Mouse (Mus musculus): Measurements from ENCODE around the gene Atg4c. TPM values are rescaled to one million over a fixed set of nuclear protein-coding genes. Genes with fewer than 3 reads are reported as not detected.

Atg4c gene
- polyA plus RNA-seq, 1 experiment from 2014 or later: 8.4 TPM

DNA sequence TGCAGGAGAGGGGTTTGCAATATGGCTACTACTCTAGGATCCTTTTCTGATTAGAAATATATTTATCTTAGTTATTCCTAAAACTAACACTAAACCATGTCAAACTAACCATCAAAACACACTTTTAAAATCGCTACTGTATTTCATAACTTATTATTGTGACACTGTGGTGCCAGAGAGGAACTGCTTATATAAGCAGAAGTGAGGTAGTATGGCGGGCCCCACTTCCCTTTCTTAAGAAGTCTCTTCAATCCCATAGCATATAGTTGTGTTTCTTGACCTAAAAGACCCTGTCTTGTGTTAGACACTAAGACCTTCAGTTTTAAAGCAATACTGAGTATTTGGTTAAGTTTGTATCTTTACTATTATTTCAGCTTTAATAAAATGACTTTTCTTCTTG lies 31.1 kb downstream of the Atg4c start:
- 70% methylated on average over 2 of the region's 2 CpGs for WGBS
- Histone ChIP-seq H3K9me3 (no peaks in the 10 kb centered on the region), H3K4me1 (no peaks in the 10 kb centered on the region), H3K9ac (no peak overlapping the region), H3K36me3 (peaks cover 54% of the 10 kb centered on the region), H3K4me3 (no peak overlapping the region), H3K27ac (replicated peaks) (no peak overlapping the region), H3K27me3 (replicated peaks) (no peaks in the 10 kb centered on the region), H3K4me2 (no peak overlapping the region)
- no peak for ATAC-seq (ENCODE audit: extremely low read depth, insufficient number of reproducible peaks, low FRiP score, low TSS enrichment)

DNA sequence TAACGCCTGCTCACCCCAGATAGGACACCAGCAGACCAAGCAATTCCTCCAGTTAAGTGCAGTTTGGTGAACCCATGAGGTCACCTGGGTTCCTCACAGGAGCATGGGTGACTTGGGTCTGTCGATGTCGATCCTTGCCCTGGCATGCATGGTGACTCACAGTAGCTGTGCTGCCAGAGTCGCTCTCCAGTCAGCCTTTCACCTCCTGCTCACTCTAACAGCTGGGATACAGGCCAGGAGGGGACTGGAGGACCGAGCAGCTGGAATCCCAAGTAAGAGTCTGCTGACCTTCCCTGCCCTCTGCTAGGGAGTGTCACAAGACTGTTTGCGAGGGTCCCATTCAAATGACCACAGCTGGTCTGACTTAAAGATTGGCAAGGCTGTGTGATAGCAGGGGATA lies 33.5 kb downstream of the Atg4c start:
- 58% methylated on average over 6 of the region's 6 CpGs for WGBS
- no peak for ATAC-seq (ENCODE audit: extremely low read depth, insufficient number of reproducible peaks, low FRiP score, low TSS enrichment)
- no peak overlapping the region for H3K27ac ChIP-seq (replicated peaks)

GRCm38 (mm10) chr4:99229371-99229770 lies 35.6 kb downstream of the Atg4c start:
- H3K4me1 ChIP-seq: no peaks in the 10 kb centered on the region
- 89% methylated on average over 8 of the region's 8 CpGs for WGBS
- peaks cover 42% of the 10 kb centered on the region for H3K36me3 ChIP-seq
- H3K9me3 ChIP-seq: no peaks in the 10 kb centered on the region
- ATAC-seq (ENCODE audit: extremely low read depth, insufficient number of reproducible peaks, low FRiP score, low TSS enrichment): no peak
- no peaks in the 10 kb centered on the region for H3K27me3 ChIP-seq (replicated peaks)
- no peak overlapping the region for H3K4me2 ChIP-seq
- H3K9ac ChIP-seq: no peak overlapping the region
- H3K4me3 ChIP-seq: no peak overlapping the region
- no peak overlapping the region for H3K27ac ChIP-seq (replicated peaks)

More for the DNA sequence above, 33.5 kb downstream of the Atg4c start:
- H3K36me3 ChIP-seq: peaks cover 45% of the 10 kb centered on the region
- H3K27me3 ChIP-seq (replicated peaks): no peaks in the 10 kb centered on the region
- no peak overlapping the region for H3K4me2 ChIP-seq
- H3K4me3 ChIP-seq: no peak overlapping the region
- no peak overlapping the region for H3K9ac ChIP-seq
- no peaks in the 10 kb centered on the region for H3K4me1 ChIP-seq
- H3K9me3 ChIP-seq: no peaks in the 10 kb centered on the region

DNA sequence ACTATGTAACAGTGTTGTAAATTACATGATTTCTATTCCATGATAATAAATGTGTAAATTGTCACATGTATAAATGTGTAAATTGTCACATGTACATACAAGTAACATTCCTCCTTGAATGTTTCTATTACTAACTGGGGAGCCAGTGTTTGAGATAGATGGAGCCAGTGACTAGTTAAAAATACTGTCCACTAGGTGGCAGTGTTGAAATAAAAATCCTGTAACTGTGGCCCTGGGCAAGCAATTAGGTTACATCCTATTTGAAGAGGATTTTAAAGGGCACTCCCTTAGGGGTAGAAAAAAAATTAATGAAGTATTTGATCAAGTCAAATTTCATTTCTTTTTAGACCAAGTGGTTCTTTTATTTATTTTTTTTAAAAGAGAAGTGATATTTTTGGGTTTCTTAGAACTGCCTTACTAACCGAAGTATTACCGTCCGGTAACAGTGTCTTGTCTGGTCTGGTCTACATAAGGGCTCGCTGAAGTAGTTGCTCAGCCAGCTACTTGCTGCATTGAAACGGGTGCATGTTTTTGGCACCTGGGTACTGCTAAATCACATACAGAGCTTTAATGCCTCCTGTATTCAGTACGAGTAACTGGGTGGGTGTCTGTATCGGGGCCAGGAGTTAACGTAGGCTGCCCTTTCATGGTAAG lies 41.6 kb downstream of the Atg4c start:
- H3K36me3 ChIP-seq: peaks cover 25% of the 10 kb centered on the region
- no peak overlapping the region for H3K9ac ChIP-seq
- no peaks in the 10 kb centered on the region; the same call in 1 of the 2 replicates for H3K9me3 ChIP-seq
- ATAC-seq (ENCODE audit: extremely low read depth, insufficient number of reproducible peaks, low FRiP score, low TSS enrichment): no peak
- no peak overlapping the region for H3K27ac ChIP-seq (replicated peaks)
- H3K27me3 ChIP-seq (replicated peaks): no peaks in the 10 kb centered on the region
- no peak overlapping the region for H3K4me3 ChIP-seq
- H3K4me1 ChIP-seq: no peaks in the 10 kb centered on the region
- WGBS: 82% methylated on average over 8 of the region's 8 CpGs
- no peak overlapping the region for H3K4me2 ChIP-seq

GRCm38 (mm10) chr4:99238305-99238704 lies 44.6 kb downstream of the Atg4c start:
- peaks cover 29% of the 10 kb centered on the region for H3K36me3 ChIP-seq
- H3K4me3 ChIP-seq: no peak overlapping the region
- no peak for ATAC-seq (ENCODE audit: extremely low read depth, insufficient number of reproducible peaks, low FRiP score, low TSS enrichment)
- no peaks in the 10 kb centered on the region for H3K27me3 ChIP-seq (replicated peaks)
- no peaks in the 10 kb centered on the region; the same call in 1 of the 2 replicates for H3K9me3 ChIP-seq
- no peaks in the 10 kb centered on the region for H3K4me1 ChIP-seq
- no peak overlapping the region for H3K27ac ChIP-seq (replicated peaks)
- no peak overlapping the region for H3K4me2 ChIP-seq
- 86% methylated on average over 2 of the region's 2 CpGs for WGBS
- no peak overlapping the region for H3K9ac ChIP-seq

- no peak overlapping the region for H3K9ac ChIP-seq
- no peak for ATAC-seq (ENCODE audit: extremely low read depth, insufficient number of reproducible peaks, low FRiP score, low TSS enrichment)
- peaks cover 23% of the 10 kb centered on the region for H3K36me3 ChIP-seq
- no peaks in the 10 kb centered on the region for H3K4me1 ChIP-seq
- H3K4me2 ChIP-seq: no peak overlapping the region
- H3K27ac ChIP-seq (replicated peaks): no peak overlapping the region
- 52% methylated on average over 5 of the region's 5 CpGs for whole genome bisulfite sequencing
- no peaks in the 10 kb centered on the region for H3K27me3 ChIP-seq (replicated peaks)
- H3K4me3 ChIP-seq: no peak overlapping the region
- no peaks in the 10 kb centered on the region; the same call in 1 of the 2 replicates for H3K9me3 ChIP-seq
Measured at GRCm38 (mm10) chr4:99241674-99242073, 47.9 kb downstream of the Atg4c start.

DNA sequence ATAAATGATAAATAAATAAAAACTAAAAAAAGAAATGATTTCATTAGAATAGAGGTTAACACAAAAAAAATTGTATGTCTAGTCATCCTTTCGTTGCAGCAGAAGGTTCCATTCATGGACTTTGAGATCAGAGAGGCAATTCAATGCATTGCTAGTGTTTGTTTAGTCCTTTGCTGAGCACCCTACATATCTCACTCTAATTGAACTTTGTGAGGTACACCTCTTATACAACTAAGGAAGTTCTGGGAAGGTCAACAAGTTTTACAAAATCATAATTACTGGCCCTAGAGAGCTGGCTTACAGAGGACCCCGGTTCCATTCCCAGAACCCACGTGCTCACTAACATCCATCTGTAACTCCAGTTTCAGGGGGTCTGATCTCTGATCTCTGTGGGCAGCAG lies 55.6 kb downstream of the Atg4c start:
- 0 out of 2 replicates have a peak, but pooled peaks cover 3% of the 10 kb centered on the region for H3K4me1 ChIP-seq
- no peaks in the 10 kb centered on the region for H3K27me3 ChIP-seq (replicated peaks)
- 0 out of 2 replicates have a peak, but pooled peaks cover 3% of the 10 kb centered on the region for H3K36me3 ChIP-seq
- ATAC-seq (ENCODE audit: extremely low read depth, insufficient number of reproducible peaks, low FRiP score, low TSS enrichment): no peak
- H3K9ac ChIP-seq: no peak overlapping the region
- no peak overlapping the region for H3K27ac ChIP-seq (replicated peaks)
- H3K4me3 ChIP-seq: no peak overlapping the region
- WGBS: 90% methylated on average over 3 of the region's 3 CpGs
- no peaks in the 10 kb centered on the region for H3K9me3 ChIP-seq
- no peak overlapping the region for H3K4me2 ChIP-seq

DNA sequence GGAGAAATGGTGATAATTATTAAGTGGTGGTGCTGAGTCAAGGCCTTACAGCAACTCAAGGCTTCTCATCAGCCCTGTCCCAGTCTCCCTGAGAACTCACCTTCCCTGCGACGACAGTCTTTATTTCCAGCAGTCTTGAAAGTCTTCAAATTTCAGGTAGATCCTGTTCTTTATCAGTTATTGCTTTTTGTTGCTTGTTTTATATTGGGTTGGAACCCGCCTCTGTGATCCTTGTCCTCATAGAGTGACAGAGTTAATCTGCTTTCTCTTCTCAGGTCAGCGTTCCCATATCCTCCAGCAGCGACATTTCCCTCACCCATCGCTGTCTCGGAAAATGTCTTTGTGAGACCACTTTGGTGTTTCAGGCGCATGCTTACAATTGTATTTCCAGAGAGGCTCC lies 56.1 kb downstream of the Atg4c start:
- Histone ChIP-seq H3K27me3 (replicated peaks) (no peaks in the 10 kb centered on the region), H3K9ac (no peak overlapping the region), H3K9me3 (no peaks in the 10 kb centered on the region), H3K4me3 (no peak overlapping the region), H3K4me2 (no peak overlapping the region), H3K36me3 (peaks cover 4% of the 10 kb centered on the region; the same call in 1 of the 2 replicates), H3K27ac (replicated peaks) (no peak overlapping the region), H3K4me1 (0 out of 2 replicates have a peak, but pooled peaks cover 3% of the 10 kb centered on the region)
- no peak for ATAC-seq (ENCODE audit: extremely low read depth, insufficient number of reproducible peaks, low FRiP score, low TSS enrichment)
- WGBS: 91% methylated on average over 8 of the region's 8 CpGs

DNA sequence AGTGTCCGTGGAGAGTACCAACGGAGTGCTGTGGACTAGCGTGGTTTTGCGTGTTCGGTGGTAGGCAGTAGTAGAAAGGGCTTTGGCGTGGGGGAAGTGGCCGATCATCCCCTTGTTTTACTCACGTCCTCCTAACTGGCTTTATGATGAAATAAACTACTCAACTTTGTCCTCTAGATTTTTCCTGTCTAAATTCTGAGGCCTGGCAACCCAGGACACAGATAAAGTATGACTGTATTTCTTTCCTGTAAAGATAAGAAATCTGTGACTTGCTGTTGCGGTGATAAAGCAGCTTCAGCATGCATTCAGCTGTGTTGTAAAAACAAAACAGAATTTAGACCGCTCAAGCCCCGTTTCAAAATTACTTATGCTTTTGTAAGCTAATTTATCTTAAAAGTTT lies 59.2 kb downstream of the Atg4c start:
- Histone ChIP-seq H3K27ac (replicated peaks) (no peak overlapping the region), H3K9ac (no peak overlapping the region), H3K4me3 (no peak overlapping the region), H3K4me1 (0 out of 2 replicates have a peak, but pooled peaks cover 3% of the 10 kb centered on the region), H3K36me3 (peaks cover 6% of the 10 kb centered on the region; the same call in 1 of the 2 replicates), H3K4me2 (no peak overlapping the region), H3K9me3 (no peaks in the 10 kb centered on the region), H3K27me3 (replicated peaks) (no peaks in the 10 kb centered on the region)
- WGBS: 84% methylated on average over 11 of the region's 11 CpGs
- ATAC-seq (ENCODE audit: extremely low read depth, insufficient number of reproducible peaks, low FRiP score, low TSS enrichment): no peak

GRCm38 (mm10) chr4:99263191-99263590 lies 69.5 kb downstream of the Atg4c start:
- Histone ChIP-seq H3K9ac (no peak overlapping the region), H3K9me3 (no peaks in the 10 kb centered on the region), H3K4me1 (no peaks in the 10 kb centered on the region), H3K27ac (replicated peaks) (no peak overlapping the region), H3K27me3 (replicated peaks) (no peaks in the 10 kb centered on the region), H3K36me3 (peaks cover 4% of the 10 kb centered on the region; the same call in 1 of the 2 replicates), H3K4me3 (no peak overlapping the region), H3K4me2 (no peak overlapping the region)
- WGBS: 80% methylated on average over 2 of the region's 2 CpGs
- ATAC-seq (ENCODE audit: extremely low read depth, insufficient number of reproducible peaks, low FRiP score, low TSS enrichment): no peak

GRCm38 (mm10) chr4:99263663-99264062 lies 69.9 kb downstream of the Atg4c start:
- H3K4me1 ChIP-seq: no peaks in the 10 kb centered on the region
- H3K4me2 ChIP-seq: no peak overlapping the region
- WGBS: 78% methylated on average over 11 of the region's 11 CpGs
- H3K9me3 ChIP-seq: no peaks in the 10 kb centered on the region
- H3K4me3 ChIP-seq: no peak overlapping the region
- H3K27me3 ChIP-seq (replicated peaks): no peaks in the 10 kb centered on the region
- H3K36me3 ChIP-seq: peaks cover 4% of the 10 kb centered on the region; the same call in 1 of the 2 replicates
- no peak for ATAC-seq (ENCODE audit: extremely low read depth, insufficient number of reproducible peaks, low FRiP score, low TSS enrichment)
- H3K9ac ChIP-seq: no peak overlapping the region
- H3K27ac ChIP-seq (replicated peaks): no peak overlapping the region

- Histone ChIP-seq H3K9me3 (no peaks in the 10 kb centered on the region), H3K27ac (replicated peaks) (no peak overlapping the region), H3K4me3 (no peak overlapping the region), H3K36me3 (peaks cover 16% of the 10 kb centered on the region), H3K4me2 (no peak overlapping the region), H3K27me3 (replicated peaks) (no peaks in the 10 kb centered on the region), H3K9ac (no peak overlapping the region), H3K4me1 (no peaks in the 10 kb centered on the region)
- 70% methylated on average over 10 of the region's 10 CpGs for WGBS
- ATAC-seq (ENCODE audit: extremely low read depth, insufficient number of reproducible peaks, low FRiP score, low TSS enrichment): no peak
Measured at GRCm38 (mm10) chr4:99266843-99267445, 73.2 kb downstream of the Atg4c start.

Data from heart, embryonic 13.5 days (tissue).